Mouse (Mus musculus) urinary bladder, postnatal 0 days (tissue): ENCODE measurements around the gene Lrrc17. TPM values are rescaled to one million over a fixed set of nuclear protein-coding genes. Genes with fewer than 3 reads are reported as not detected.

Source experiments
- polyA plus RNA-seq: library from polyadenylated mRNA; unstranded; fragments of >200 nt; fragmentation: Nextera tagmentation; extraction: Ambion mirVana; gene quantifications from 2 replicates; pipeline ENCODE4 v1.2.1, GENCODE M21; 2015

Lrrc17 gene
- 18.0 and 21.3 TPM in 2 replicates for polyA plus RNA-seq

GRCm38 (mm10) chr5:21543409-21544201 is at the start of gene Lrrc17:
TSS of gene Lrrc17 (plus strand) at chr5:21543559.

Other genes with a start within 250 kb of the Lrrc17 start
- 2.5 and 5.2 TPM in 2 replicates for gene Fgl2, start 170.9 kb upstream of the Lrrc17 start, polyA plus RNA-seq
- 0.22 and 0.40 TPM in 2 replicates for gene Ccdc146, start 118.9 kb upstream of the Lrrc17 start, polyA plus RNA-seq
- gene Fam185a, start 118.6 kb upstream of the Lrrc17 start, polyA plus RNA-seq: 1.9 and 2.1 TPM in 2 replicates
- gene Fbxl13, start 102.1 kb downstream of the Lrrc17 start, polyA plus RNA-seq: 0.25 and 0.36 TPM in 2 replicates
- gene Armc10, start 102.3 kb downstream of the Lrrc17 start, polyA plus RNA-seq: 11.4 and 13.4 TPM in 2 replicates
- gene Napepld, start 157.8 kb downstream of the Lrrc17 start, polyA plus RNA-seq: 1.0 and 1.3 TPM in 2 replicates
- 63.7 and 66.6 TPM in 2 replicates for gene Pmpcb, start 193.6 kb downstream of the Lrrc17 start, polyA plus RNA-seq
- gene Dnajc2, start 241.7 kb downstream of the Lrrc17 start, polyA plus RNA-seq: 33.0 and 36.5 TPM in 2 replicates
- 133 and 134 TPM in 2 replicates for gene Psmc2, start 241.7 kb downstream of the Lrrc17 start, polyA plus RNA-seq